Mouse (Mus musculus) neural tube, embryonic 15.5 days (tissue): ENCODE measurements around the gene Rbbp4. TPM values are rescaled to one million over a fixed set of nuclear protein-coding genes. Genes with fewer than 3 reads are reported as not detected.
"Not testable (repeated sequence)": the region's sequence is repeated elsewhere in the genome, so short reads cannot be mapped to it uniquely, and the experiment has no call there.

Source experiments
- ATAC-seq: fragments of 200-750 bp; cut with Nextera tagmentation; 2 replicates; pipeline ENCODE4 v1.8.0; 2017; ENCODE audit warnings: mild to moderate bottlenecking, moderate TSS enrichment, moderate library complexity; ENCODE audit not compliant: low FRiP score
- H3K27ac ChIP-seq: fragments of 300-500 bp; sonication (generic); replicated peaks from 2 replicates; pipeline ENCODE4 v1.5.1; 2015; ENCODE audit warnings: mild to moderate bottlenecking, inconsistent platforms
- H3K27me3 ChIP-seq: fragments of 300-500 bp; sonication (generic); replicated peaks from 2 replicates; pipeline ENCODE4 v1.6.1; 2015; ENCODE audit warnings: inconsistent platforms
- H3K36me3 ChIP-seq: fragments of 300-500 bp; sonication (generic); 2 replicates; pipeline ENCODE4 v1.6.1; 2015; ENCODE audit warnings: inconsistent platforms
- H3K4me1 ChIP-seq: fragments of 300-500 bp; sonication (generic); 2 replicates; pipeline ENCODE4 v1.6.1; 2015; ENCODE audit warnings: inconsistent platforms
- H3K4me2 ChIP-seq: fragments of 300-500 bp; sonication (generic); 2 replicates; pipeline ENCODE4 v1.6.1; 2015; ENCODE audit warnings: inconsistent platforms, mild to moderate bottlenecking, moderate library complexity
- H3K4me3 ChIP-seq: fragments of 300-500 bp; sonication (generic); replicated peaks from 2 replicates; pipeline ENCODE4 v1.5.1; 2015; ENCODE audit warnings: mild to moderate bottlenecking, inconsistent platforms
- H3K9ac ChIP-seq: fragments of 300-500 bp; sonication (generic); replicated peaks from 2 replicates; pipeline ENCODE4 v1.6.1; 2015; ENCODE audit warnings: mild to moderate bottlenecking, inconsistent platforms
- H3K9me3 ChIP-seq: fragments of 300-500 bp; sonication (generic); replicated peaks from 2 replicates; pipeline ENCODE4 v1.6.1; 2016; ENCODE audit warnings: inconsistent platforms
- WGBS: fragments of 180-500 bp; shearing (Covaris S2); methylation state at CpG from one replicate; pipeline ENCODE4 v1.1.7; 2015; ENCODE audit warnings: mixed read lengths; 5-methylcytosine and 5-hydroxymethylcytosine counted together
- polyA plus RNA-seq: library from polyadenylated mRNA; unstranded; fragments of >200 nt; fragmentation: Nextera tagmentation; extraction: Ambion mirVana; gene quantifications from 2 replicates; pipeline ENCODE4 v1.2.1, GENCODE M21; 2015

Rbbp4 gene
- polyA plus RNA-seq, 1 experiment from 2014 or later = 246 TPM

GRCm38 (mm10) chr4:129374219-129374755, 39.1 kb upstream of the Rbbp4 start:
- Histone ChIP-seq H3K9me3 (no peaks in the 10 kb centered on the region), H3K4me2 (no peak overlapping the region), H3K27ac (no peak overlapping the region), H3K9ac (no peak overlapping the region), H3K36me3 (no peaks in the 10 kb centered on the region), H3K4me3 (no peak overlapping the region), H3K4me1 (peaks cover 28% of the 10 kb centered on the region), H3K27me3 (no peaks in the 10 kb centered on the region)
- WGBS = 54% methylated on average over 11 of the region's 11 CpGs
- no peak for ATAC-seq

DNA sequence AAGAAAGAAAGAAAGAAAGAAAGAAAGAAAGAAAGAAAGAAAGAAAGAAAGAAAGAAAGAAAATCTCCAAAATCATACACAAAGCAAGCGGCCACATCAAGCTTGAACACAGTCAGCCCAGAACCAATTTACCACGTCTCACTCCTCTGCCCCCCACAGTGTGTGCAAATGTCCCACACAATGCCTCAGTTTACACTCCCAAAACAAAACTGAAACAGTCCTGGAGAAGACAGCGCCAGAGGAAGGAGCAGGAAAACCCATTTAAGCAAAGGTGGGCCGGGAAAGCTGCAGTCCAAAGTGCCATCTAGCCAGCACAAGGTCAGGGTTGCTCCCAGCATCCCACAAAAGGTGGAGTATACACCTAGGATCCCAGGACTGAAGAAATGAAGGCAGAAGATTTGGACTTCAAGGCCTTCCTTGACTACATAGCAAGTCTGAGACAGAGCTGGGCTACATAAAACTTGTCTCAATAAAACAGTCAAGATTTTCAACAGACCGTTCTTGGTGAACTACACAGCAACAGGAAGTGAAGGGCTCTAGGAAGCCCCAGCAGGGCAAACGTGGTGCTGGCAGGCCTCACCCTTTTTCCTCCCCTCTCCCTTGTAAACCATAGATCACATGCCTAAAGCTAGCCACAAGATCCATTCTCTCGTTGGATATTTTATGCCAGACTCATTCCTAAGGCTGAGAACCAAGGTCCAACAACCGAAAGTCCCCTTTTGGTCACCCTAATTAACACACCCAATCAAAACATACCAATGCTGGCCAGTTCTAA, 38.2 kb upstream of the Rbbp4 start:
- ATAC-seq = no peak
- Histone ChIP-seq H3K9me3 (no peaks in the 10 kb centered on the region), H3K36me3 (0 out of 2 replicates have a peak, but pooled peaks cover 4% of the 10 kb centered on the region), H3K27ac (no peak overlapping the region), H3K9ac (no peak overlapping the region), H3K4me3 (no peak overlapping the region), H3K4me2 (no peak overlapping the region), H3K27me3 (no peaks in the 10 kb centered on the region), H3K4me1 (peaks cover 28% of the 10 kb centered on the region)
- WGBS = 41% methylated on average over 8 of the region's 8 CpGs

DNA sequence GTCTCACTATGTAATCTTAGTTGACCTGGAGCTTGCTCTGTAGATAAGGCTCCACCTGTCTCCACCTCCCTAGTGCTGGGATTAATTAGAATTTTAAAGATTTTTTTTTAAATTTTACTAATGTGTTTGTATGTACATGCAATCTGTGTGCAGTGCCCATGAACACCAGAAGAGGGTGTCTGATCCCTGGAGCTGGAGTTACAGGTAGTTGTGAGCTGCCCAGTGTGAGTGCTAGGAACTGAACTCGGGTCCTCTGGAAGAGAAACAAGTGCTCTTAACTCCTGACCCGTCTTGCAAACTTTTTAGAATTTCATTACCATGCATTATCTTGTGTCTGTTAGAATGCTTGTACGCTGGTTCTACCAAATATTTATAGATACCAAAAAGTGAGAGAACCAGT, 36.2 kb upstream of the Rbbp4 start:
- 92% methylated on average over 3 of the region's 3 CpGs for WGBS
- no peaks in the 10 kb centered on the region for H3K27me3 ChIP-seq
- ATAC-seq = no peak
- no peak overlapping the region for H3K4me2 ChIP-seq
- no peak overlapping the region for H3K27ac ChIP-seq
- H3K4me1 ChIP-seq = peaks cover 19% of the 10 kb centered on the region
- H3K36me3 ChIP-seq = peaks cover 10% of the 10 kb centered on the region
- H3K4me3 ChIP-seq = no peak overlapping the region
- H3K9me3 ChIP-seq = no peaks in the 10 kb centered on the region
- no peak overlapping the region for H3K9ac ChIP-seq

DNA sequence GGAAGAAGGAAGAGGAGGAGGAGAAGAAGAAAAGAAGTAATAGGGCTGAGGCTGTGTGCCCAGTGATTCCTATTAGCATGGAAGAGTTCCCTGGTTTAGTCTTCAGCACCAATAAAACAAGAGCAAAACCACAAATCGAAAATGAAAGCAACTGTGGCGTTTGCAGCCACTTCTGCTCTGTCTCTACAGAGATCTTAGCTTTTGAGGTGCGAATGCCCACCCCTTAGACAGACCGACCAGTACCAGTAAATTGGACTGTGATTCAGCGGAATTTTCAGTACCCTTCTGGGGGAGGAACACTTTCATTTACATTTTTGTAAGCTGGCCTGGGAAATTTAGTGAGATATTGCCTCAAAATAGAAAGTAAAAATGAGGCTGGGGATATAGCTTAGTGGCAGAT, 30.1 kb upstream of the Rbbp4 start:
- H3K27me3 ChIP-seq = no peaks in the 10 kb centered on the region
- H3K4me3 ChIP-seq = no peak overlapping the region
- H3K36me3 ChIP-seq = peaks cover 15% of the 10 kb centered on the region
- no peak overlapping the region for H3K27ac ChIP-seq
- no peak overlapping the region for H3K9ac ChIP-seq
- no peaks in the 10 kb centered on the region for H3K4me1 ChIP-seq
- ATAC-seq = no peak
- H3K9me3 ChIP-seq = no peaks in the 10 kb centered on the region
- whole genome bisulfite sequencing = 87% methylated on average over 5 of the region's 5 CpGs
- H3K4me2 ChIP-seq = no peak overlapping the region

DNA sequence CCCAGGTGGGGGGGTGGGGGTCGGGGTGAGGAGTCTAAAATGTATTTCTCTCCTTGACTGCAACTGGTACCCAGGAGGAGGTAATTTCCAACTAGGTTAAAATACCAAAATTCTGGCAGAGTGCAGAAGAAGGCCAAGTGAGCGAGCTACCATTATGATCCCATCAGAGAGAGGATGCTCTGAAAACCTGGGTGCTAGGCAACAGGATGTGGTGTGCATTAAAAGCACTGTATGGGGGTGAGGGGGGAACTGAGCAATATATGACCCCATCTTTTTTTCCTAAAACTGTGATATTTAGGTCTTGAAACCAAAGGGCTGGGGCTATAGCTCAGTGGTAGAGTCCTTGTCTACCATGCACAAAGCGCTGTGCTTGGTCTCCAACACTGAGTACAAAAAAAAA, 29.2 kb upstream of the Rbbp4 start:
- 85% methylated on average over 3 of the region's 3 CpGs for WGBS

DNA sequence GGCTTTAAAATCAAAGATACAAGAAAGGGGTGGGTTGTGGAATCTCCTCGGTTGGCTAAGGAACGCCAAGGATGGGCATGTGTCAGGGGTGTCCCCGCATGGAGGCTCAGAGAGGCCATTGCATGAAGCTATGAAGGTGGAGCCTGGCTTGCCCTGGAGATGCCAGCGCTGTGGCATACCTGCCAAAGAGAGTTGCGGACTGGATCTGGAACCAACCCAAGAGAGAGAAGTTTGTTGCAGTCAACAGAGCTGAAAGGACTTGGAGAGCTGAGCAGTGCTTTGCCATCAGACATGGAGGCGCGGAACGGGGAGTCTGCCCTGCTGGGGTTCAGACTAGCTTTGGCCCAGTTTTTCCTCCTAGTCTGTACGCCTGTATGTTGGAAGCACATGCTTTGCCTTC, 28.3 kb upstream of the Rbbp4 start:
- no peak overlapping the region for H3K4me3 ChIP-seq
- no peak overlapping the region for H3K9ac ChIP-seq
- WGBS = 96% methylated on average over 9 of the region's 9 CpGs
- H3K4me2 ChIP-seq = no peak overlapping the region
- H3K27ac ChIP-seq = no peak overlapping the region
- no peaks in the 10 kb centered on the region for H3K4me1 ChIP-seq
- no peaks in the 10 kb centered on the region for H3K9me3 ChIP-seq
- no peaks in the 10 kb centered on the region for H3K27me3 ChIP-seq
- no peak for ATAC-seq
- H3K36me3 ChIP-seq = peaks cover 22% of the 10 kb centered on the region

More for the DNA sequence above, 29.2 kb upstream of the Rbbp4 start:
- peaks cover 23% of the 10 kb centered on the region for H3K36me3 ChIP-seq
- no peaks in the 10 kb centered on the region for H3K27me3 ChIP-seq
- no peaks in the 10 kb centered on the region for H3K9me3 ChIP-seq
- no peak for ATAC-seq
- no peak overlapping the region for H3K9ac ChIP-seq
- H3K4me3 ChIP-seq = no peak overlapping the region
- H3K4me1 ChIP-seq = no peaks in the 10 kb centered on the region
- H3K4me2 ChIP-seq = no peak overlapping the region
- H3K27ac ChIP-seq = no peak overlapping the region

GRCm38 (mm10) chr4:129362771-129363170, 27.6 kb upstream of the Rbbp4 start:
- H3K4me3 ChIP-seq = no peak overlapping the region
- H3K36me3 ChIP-seq = peaks cover 26% of the 10 kb centered on the region
- H3K27me3 ChIP-seq = no peaks in the 10 kb centered on the region
- H3K4me1 ChIP-seq = no peaks in the 10 kb centered on the region
- no peak for ATAC-seq
- no peak overlapping the region for H3K4me2 ChIP-seq
- H3K9me3 ChIP-seq = no peaks in the 10 kb centered on the region
- no peak overlapping the region for H3K27ac ChIP-seq
- WGBS = 77% methylated on average over 5 of the region's 5 CpGs
- no peak overlapping the region for H3K9ac ChIP-seq

GRCm38 (mm10) chr4:129362238-129362637, 27.1 kb upstream of the Rbbp4 start:
- not testable (repeated sequence) for H3K4me2 ChIP-seq, H3K27me3 ChIP-seq, ATAC-seq, H3K27ac ChIP-seq, H3K4me1 ChIP-seq, H3K4me3 ChIP-seq, H3K9me3 ChIP-seq, H3K9ac ChIP-seq
- H3K36me3 ChIP-seq = peaks cover 31% of the 10 kb centered on the region
- WGBS = 93% methylated on average over 3 of the region's 3 CpGs

- no peak overlapping the region for H3K9ac ChIP-seq
- no peaks in the 10 kb centered on the region for H3K9me3 ChIP-seq
- peaks cover 52% of the 10 kb centered on the region for H3K36me3 ChIP-seq
- H3K4me3 ChIP-seq = no peak overlapping the region
- no peak overlapping the region for H3K4me2 ChIP-seq
- no peak overlapping the region for H3K27ac ChIP-seq
- H3K4me1 ChIP-seq = no peaks in the 10 kb centered on the region
- no peaks in the 10 kb centered on the region for H3K27me3 ChIP-seq
- ATAC-seq = no peak
- 90% methylated on average over 15 of the region's 15 CpGs for WGBS
Observed at GRCm38 (mm10) chr4:129357613-129358163, 22.5 kb upstream of the Rbbp4 start.

DNA sequence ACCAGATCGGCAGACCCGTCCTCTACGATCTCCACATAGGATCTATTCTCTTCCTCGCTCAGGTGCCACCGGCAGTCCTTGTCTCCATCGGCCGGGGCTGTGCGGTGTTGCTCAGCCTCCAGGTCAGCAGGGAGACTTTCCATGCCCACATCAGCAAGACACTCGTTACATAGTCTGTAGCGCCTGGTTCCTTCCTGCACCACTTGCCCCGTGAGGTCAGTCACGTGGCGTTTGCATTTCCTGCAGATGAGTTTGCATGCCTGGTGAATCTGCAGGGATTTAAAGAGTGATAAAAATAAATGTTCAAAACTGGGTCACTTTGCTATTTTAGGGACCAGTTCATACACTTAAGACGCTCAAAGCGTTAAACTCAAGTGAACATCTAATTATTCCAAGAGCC, 19.1 kb upstream of the Rbbp4 start:
- H3K36me3 ChIP-seq = peaks cover 51% of the 10 kb centered on the region

DNA sequence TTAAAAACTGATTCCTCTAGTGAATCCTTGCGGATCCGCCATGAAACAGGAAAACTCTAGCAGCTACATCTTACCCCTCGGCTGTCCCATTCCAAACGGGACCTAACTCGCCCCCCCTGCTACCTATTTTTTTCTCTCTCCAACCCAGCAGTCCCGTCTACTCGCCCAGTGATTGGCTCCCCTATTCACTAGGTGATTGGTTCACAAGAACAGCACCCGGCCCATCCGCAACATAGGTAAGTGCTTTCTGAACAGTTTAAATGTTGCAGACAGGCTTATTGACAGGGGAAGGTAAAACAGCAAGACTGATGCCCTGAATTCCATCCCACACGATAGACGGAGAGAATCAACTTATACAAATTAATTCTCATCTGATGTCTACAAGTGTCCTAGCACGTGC, 18.0 kb upstream of the Rbbp4 start:
- Histone ChIP-seq H3K4me1 (no peaks in the 10 kb centered on the region), H3K27me3 (no peaks in the 10 kb centered on the region), H3K9me3 (no peaks in the 10 kb centered on the region), H3K4me2 (no peak overlapping the region), H3K36me3 (peaks cover 49% of the 10 kb centered on the region), H3K4me3 (no peak overlapping the region), H3K9ac (no peak overlapping the region), H3K27ac (no peak overlapping the region)
- ATAC-seq = no peak
- WGBS = 89% methylated on average over 12 of the region's 12 CpGs

More for the DNA sequence above, 19.1 kb upstream of the Rbbp4 start:
- no peaks in the 10 kb centered on the region for H3K4me1 ChIP-seq
- no peaks in the 10 kb centered on the region for H3K27me3 ChIP-seq
- H3K4me2 ChIP-seq = no peak overlapping the region
- H3K9me3 ChIP-seq = no peaks in the 10 kb centered on the region
- H3K4me3 ChIP-seq = no peak overlapping the region
- no peak overlapping the region for H3K27ac ChIP-seq
- 82% methylated on average over 15 of the region's 15 CpGs for WGBS
- no peak for ATAC-seq
- H3K9ac ChIP-seq = no peak overlapping the region

GRCm38 (mm10) chr4:129351111-129351510, 15.9 kb upstream of the Rbbp4 start:
- Histone ChIP-seq H3K27ac (no peak overlapping the region), H3K4me3 (no peak overlapping the region), H3K9me3 (no peaks in the 10 kb centered on the region), H3K36me3 (peaks cover 36% of the 10 kb centered on the region), H3K4me2 (no peak overlapping the region), H3K27me3 (no peaks in the 10 kb centered on the region), H3K4me1 (no peaks in the 10 kb centered on the region), H3K9ac (no peak overlapping the region)
- no peak for ATAC-seq
- WGBS = 83% methylated on average over 6 of the region's 6 CpGs
